Mouse (Mus musculus) left cerebral cortex, postnatal 14 days (tissue): ENCODE data around the gene Ly6g6d. TPM values are rescaled to one million over a fixed set of nuclear protein-coding genes. Genes with fewer than 3 reads are reported as not detected.
"Not testable (repeated sequence)": the region's sequence is repeated elsewhere in the genome, so short reads cannot be mapped to it uniquely, and the experiment has no call there.

ENCODE experiments used
- DNase-seq, 2 experiments: peaks; one replicate each; pipeline ENCODE4 v3.0.0; 2021 to 2022; ENCODE audit warnings: low spot score in 2 of 2, mixed read lengths in 1 of 2
- intact Hi-C: fragments of 180-260 bp; cut with DNase I; formaldehyde crosslinking; loops from one replicate; pipeline ENCODE4 v1.15.1; 2025
- long read RNA-seq, 2 experiments: library from polyadenylated mRNA; stranded (forward); transcript quantifications; one replicate each; pipeline ENCODE4 v2.0.0; 2021
- total RNA-seq, 2 experiments: library from RNA; stranded (reverse); gene quantifications; 2 replicates each; pipeline ENCODE4 v1.2.3; 2021

Ly6g6d gene
- 1 to 10 TPM in 1 of 2 experiments, not detected in 1; 1.2 TPM for total RNA-seq
- long read RNA-seq, experiment 1, partial matches to known transcripts: 0 of 1 reads
- long read RNA-seq, experiment 1, other reads (novel, unspliced or antisense): 0 of 1 reads
- long read RNA-seq, experiment 2: 0 reads

GRCm38 (mm10) chr17:35077786-35078233, at the start of gene Ly6g6d:
Gene Ly6g6d, minus strand, starts transcription at chr17:35078065.
- intact Hi-C loops: no loop called here
- DNase-seq: no peak

GRCm38 (mm10) chr17:35127017-35127416, 49.2 kb upstream of the Ly6g6d start:
- intact Hi-C loops: no loop called here
- no peak for DNase-seq

- peak; percentile 31 to 71 for DNase-seq
- intact Hi-C loops: no loop called here
These were observed 48.3 kb upstream of the Ly6g6d start, which contains the start of gene D17H6S53E for GRCm38 (mm10) chr17:35126206-35126611. Gene D17H6S53E, plus strand, starts transcription at chr17:35126373.

GRCm38 (mm10) chr17:35125578-35125977, 47.7 kb upstream of the Ly6g6d start:
- intact Hi-C loops: no loop called here
- no peak for DNase-seq

GRCm38 (mm10) chr17:35125081-35125480, 47.2 kb upstream of the Ly6g6d start:
- no peak for DNase-seq
- intact Hi-C loops: no loop called here

- not testable (repeated sequence) for DNase-seq
- intact Hi-C loops: loop anchor here (5.0 kb wide), 1 partner anchor 113 kb away; the partner anchor contains the start of gene Nfkbil1
These were observed 46.5 kb upstream of the Ly6g6d start for GRCm38 (mm10) chr17:35124261-35124896.

GRCm38 (mm10) chr17:35123287-35123686, 45.4 kb upstream of the Ly6g6d start:
- intact Hi-C loops: loop anchor here (5.0 kb wide), 1 partner anchor 114 kb away; the partner anchor contains the start of gene Nfkbil1
- not testable (repeated sequence) for DNase-seq

GRCm38 (mm10) chr17:35121871-35122303, 44.0 kb upstream of the Ly6g6d start, which contains the start of gene Csnk2b:
Gene Csnk2b, minus strand, starts transcription at chr17:35122053.
- intact Hi-C loops: loop anchor here (5.0 kb wide), 1 partner anchor 115 kb away; the partner anchor contains the start of gene Nfkbil1
- peak; percentile 73 to 89 for DNase-seq

GRCm38 (mm10) chr17:35121143-35121799, 43.4 kb upstream of the Ly6g6d start, which contains the start of gene Gpank1:
Gene Gpank1, plus strand, starts transcription at chr17:35121455.
- peak; percentile 98 to 99 for DNase-seq
- intact Hi-C loops: loop anchor here (5.0 kb wide), 1 partner anchor 116 kb away; the partner anchor contains the start of gene Nfkbil1

GRCm38 (mm10) chr17:35120745-35121142, 42.9 kb upstream of the Ly6g6d start:
- peak in 1 of 2 experiments; percentile 37 for DNase-seq
- intact Hi-C loops: loop anchor here (5.0 kb wide), 1 partner anchor 117 kb away; the partner anchor contains the start of gene Nfkbil1

GRCm38 (mm10) chr17:35115046-35116019, 37.5 kb upstream of the Ly6g6d start, which contains the start of gene Ly6g5b:
Gene Ly6g5b, minus strand, starts transcription at chr17:35115428.
- DNase-seq: no peak
- intact Hi-C loops: no loop called here

- intact Hi-C loops: no loop called here
These were observed 33.9 kb upstream of the Ly6g6d start for GRCm38 (mm10) chr17:35111774-35112173.

GRCm38 (mm10) chr17:35108097-35108496, 30.2 kb upstream of the Ly6g6d start, which contains the start of gene Ly6g5c:
Gene Ly6g5c, plus strand, starts transcription at chr17:35108279.
- intact Hi-C loops: no loop called here
- DNase-seq: no peak

More at GRCm38 (mm10) chr17:35111774-35112173, 33.9 kb upstream of the Ly6g6d start:
- no peak for DNase-seq

- intact Hi-C loops: loop anchor here (2.0 kb wide), 1 partner anchor 86 kb away; no protein-coding TSS in a partner anchor
- DNase-seq: no peak
These were observed 28.7 kb upstream of the Ly6g6d start for GRCm38 (mm10) chr17:35106522-35106921.

GRCm38 (mm10) chr17:35105740-35106389, 28.0 kb upstream of the Ly6g6d start:
- DNase-seq: peak in 1 of 2 experiments; percentile 35
- intact Hi-C loops: loop anchor here (2.0 kb wide), 1 partner anchor 85 kb away; no protein-coding TSS in a partner anchor

GRCm38 (mm10) chr17:35104754-35105153, 26.9 kb upstream of the Ly6g6d start:
- intact Hi-C loops: no loop called here
- DNase-seq: no peak

- no peak for DNase-seq
- intact Hi-C loops: no loop called here
These were observed 26.2 kb upstream of the Ly6g6d start for GRCm38 (mm10) chr17:35104079-35104478.

GRCm38 (mm10) chr17:35103221-35103690, 25.4 kb upstream of the Ly6g6d start:
- intact Hi-C loops: no loop called here
- DNase-seq: no peak
